1 mouse cellular context compared by ENCODE assay signal in the genomic region with DNA sequence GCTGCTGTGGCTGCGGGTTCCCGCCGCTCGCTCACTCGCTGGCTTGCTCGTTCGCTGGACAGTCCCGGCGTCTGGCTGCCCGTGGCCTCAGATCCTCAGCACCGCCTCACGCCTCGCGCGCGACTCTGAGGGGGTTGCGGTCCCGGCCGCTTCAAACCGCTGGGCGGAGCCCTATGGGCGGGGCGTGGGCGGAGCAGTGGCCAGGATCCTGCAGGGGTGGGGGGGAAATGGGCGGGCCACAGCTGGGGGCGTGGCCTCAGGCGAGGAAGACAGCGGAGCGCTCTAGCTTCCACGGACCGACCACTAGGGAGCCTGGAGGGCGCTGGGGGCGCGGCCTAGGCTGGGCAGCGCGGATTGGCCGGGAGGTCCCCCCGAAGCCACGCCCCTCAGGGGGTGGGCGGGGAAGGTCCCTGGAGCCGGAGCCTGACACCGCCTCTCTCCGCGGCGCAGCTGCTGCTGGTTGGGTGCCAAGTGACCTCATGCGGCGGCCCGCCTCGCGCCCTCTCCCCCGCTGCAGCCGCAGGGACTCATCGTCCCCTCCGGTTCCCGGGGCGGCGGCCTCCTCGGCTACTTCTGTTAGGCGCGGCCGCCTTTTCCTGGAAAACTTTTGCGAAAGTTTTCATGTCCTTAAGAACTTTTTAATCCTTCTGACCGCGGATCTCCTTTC.
TF ChIP-seq lines count a peak whose summit lies in the region.

A gene (minus strand): TSS at position 175 of the 667 bp plus-strand sequence.

TF ChIP-seq in myocyte, 11 proteins besides CTCF, POLR2A, EP300 and RAD21 (continued from another document):
- TF ChIP-seq MAX (IDR thresholded peaks at IDR 0.05; ENCODE audit: low read depth) (no peak), TCF3 (IDR thresholded peaks at IDR 0.05; ENCODE audit: insufficient read length, low read depth) (peak; percentile 80), TCF12 (IDR thresholded peaks at IDR 0.05; ENCODE audit: insufficient read depth, poor library complexity, severe bottlenecking) (peak; percentile 26), CEBPB (IDR thresholded peaks at IDR 0.05; ENCODE audit: insufficient read depth, poor library complexity, severe bottlenecking) (no peak)
